Mouse (Mus musculus) retina, embryonic 14.5 days (tissue): ENCODE results near the gene Slc6a1.

Source experiments
- DNase-seq: peaks from one replicate; pipeline ENCODE4 v3.0.0-alpha.2; 2015; ENCODE audit warnings: low spot score

The Slc6a1 gene

GRCm38 (mm10) chr6:114282469-114283277 lies at the start of gene Slc6a1:
Gene Slc6a1 (plus strand): TSS chr6:114282635.
- peak; percentile 86 for DNase-seq

- DNase-seq = peak; percentile 43
Measured at GRCm38 (mm10) chr6:114238892-114239644, 43.4 kb upstream of the Slc6a1 start.

GRCm38 (mm10) chr6:114245665-114246064 lies 36.8 kb upstream of the Slc6a1 start:
- DNase-seq = no peak

GRCm38 (mm10) chr6:114250311-114250710 lies 32.1 kb upstream of the Slc6a1 start:
- DNase-seq = peak; percentile 94

GRCm38 (mm10) chr6:114254927-114255326 lies 27.5 kb upstream of the Slc6a1 start:
- DNase-seq = no peak

- DNase-seq = no peak
Measured at GRCm38 (mm10) chr6:114257762-114258361, 24.6 kb upstream of the Slc6a1 start.

GRCm38 (mm10) chr6:114258661-114259193 lies 23.7 kb upstream of the Slc6a1 start:
- DNase-seq = no peak

- peak; percentile 85 for DNase-seq
Measured at GRCm38 (mm10) chr6:114261609-114262008, 20.8 kb upstream of the Slc6a1 start.

GRCm38 (mm10) chr6:114264010-114264409 lies 18.4 kb upstream of the Slc6a1 start:
- DNase-seq = no peak

GRCm38 (mm10) chr6:114264426-114264825 lies 18.0 kb upstream of the Slc6a1 start:
- DNase-seq = no peak

- no peak for DNase-seq
Measured at GRCm38 (mm10) chr6:114266273-114266672, 16.2 kb upstream of the Slc6a1 start.

GRCm38 (mm10) chr6:114267979-114268378 lies 14.5 kb upstream of the Slc6a1 start:
- no peak for DNase-seq

GRCm38 (mm10) chr6:114269589-114269988 lies 12.8 kb upstream of the Slc6a1 start:
- no peak for DNase-seq

GRCm38 (mm10) chr6:114270799-114271198 lies 11.6 kb upstream of the Slc6a1 start:
- no peak for DNase-seq

GRCm38 (mm10) chr6:114272279-114272678 lies 10.2 kb upstream of the Slc6a1 start:
- DNase-seq = no peak

- DNase-seq = no peak
Measured at GRCm38 (mm10) chr6:114273997-114274728, 8.3 kb upstream of the Slc6a1 start.

- no peak for DNase-seq
Measured at GRCm38 (mm10) chr6:114275800-114276199, 6.6 kb upstream of the Slc6a1 start.

- no peak for DNase-seq
Measured at GRCm38 (mm10) chr6:114283278-114283770, 889 bp downstream of the Slc6a1 start.

GRCm38 (mm10) chr6:114283927-114284703 lies 1.7 kb downstream of the Slc6a1 start:
- no peak for DNase-seq

GRCm38 (mm10) chr6:114285424-114285823 lies 3.0 kb downstream of the Slc6a1 start:
- no peak for DNase-seq

GRCm38 (mm10) chr6:114289106-114289505 lies 6.7 kb downstream of the Slc6a1 start:
- no peak for DNase-seq
